Mouse (Mus musculus) midbrain, embryonic 14.5 days (tissue): Measurements from ENCODE around the gene 1700042G07Rik. TPM values are rescaled to one million over a fixed set of nuclear protein-coding genes. Genes with fewer than 3 reads are reported as not detected.
"Not testable (repeated sequence)": the region's sequence is repeated elsewhere in the genome, so short reads cannot be mapped to it uniquely, and the experiment has no call there.

Experiments
- ATAC-seq: fragments of 200-750 bp; cut with Nextera tagmentation; 2 replicates; pipeline ENCODE4 v1.8.0; 2017; ENCODE audit warnings: moderate number of reproducible peaks, moderate library complexity; ENCODE audit not compliant: low FRiP score, low TSS enrichment
- DNase-seq: peaks from one replicate; pipeline ENCODE4 v3.0.0-alpha.2; 2015
- H3K27ac ChIP-seq: fragments of 300-500 bp; sonication (generic); replicated peaks from 2 replicates; pipeline ENCODE4 v1.5.1; 2014; ENCODE audit warnings: mild to moderate bottlenecking, low read depth, low read length, moderate library complexity
- H3K27me3 ChIP-seq: fragments of 300-500 bp; sonication (generic); 2 replicates; pipeline ENCODE4 v1.6.1; 2014; ENCODE audit warnings: low read length, control low read depth, mixed read lengths; ENCODE audit not compliant: control insufficient read depth, insufficient read depth
- H3K36me3 ChIP-seq: fragments of 300-500 bp; sonication (generic); 2 replicates; pipeline ENCODE4 v1.6.1; 2014; ENCODE audit warnings: low read length, control low read depth; ENCODE audit not compliant: control insufficient read depth, insufficient read depth
- H3K4me1 ChIP-seq: fragments of 300-500 bp; sonication (generic); 2 replicates; pipeline ENCODE4 v1.6.1; 2014; ENCODE audit warnings: mild to moderate bottlenecking, antibody characterized with exemption, low read length, control low read depth; ENCODE audit not compliant: control insufficient read depth, insufficient read depth
- H3K4me2 ChIP-seq: fragments of 300-500 bp; sonication (generic); 2 replicates; pipeline ENCODE4 v1.6.1; 2014; ENCODE audit warnings: mild to moderate bottlenecking, low read length, moderate library complexity
- H3K4me3 ChIP-seq: fragments of 300-500 bp; sonication (generic); replicated peaks from 2 replicates; pipeline ENCODE4 v1.5.1; 2014; ENCODE audit warnings: low read depth, low read length
- H3K9ac ChIP-seq: fragments of 300-500 bp; sonication (generic); replicated peaks from 2 replicates; pipeline ENCODE4 v1.6.1; 2014; ENCODE audit warnings: mild to moderate bottlenecking, low read length, moderate library complexity
- H3K9me3 ChIP-seq: fragments of 300-500 bp; sonication (generic); 2 replicates; pipeline ENCODE4 v1.6.1; 2016; ENCODE audit warnings: low read length, control low read depth, mixed read lengths; ENCODE audit not compliant: control insufficient read depth
- WGBS: fragments of 180-500 bp; shearing (Covaris S2); extraction: QIAGEN DNeasy Blood & Tissue Kit; methylation state at CpG from one replicate; pipeline ENCODE4 v1.1.7; 2014; 5-methylcytosine and 5-hydroxymethylcytosine counted together
- polyA plus RNA-seq: library from polyadenylated mRNA; unstranded; fragments of >200 nt; fragmentation: Nextera tagmentation; extraction: Ambion mirVana; gene quantifications from 2 replicates; pipeline ENCODE4 v1.2.1, GENCODE M21; 2014

The 1700042G07Rik gene
- polyA plus RNA-seq, 1 experiment from 2014 or later, result not detected

GRCm38 (mm10) chr4:116215895-116216605 lies 42.9 kb downstream of the 1700042G07Rik start:
- H3K4me1 ChIP-seq, result peaks cover 8% of the 10 kb centered on the region
- no peak for ATAC-seq
- H3K4me2 ChIP-seq, result no peak overlapping the region
- no peak overlapping the region for H3K9ac ChIP-seq
- no peaks in the 10 kb centered on the region for H3K36me3 ChIP-seq
- WGBS, result 93% methylated on average over 2 of the region's 2 CpGs
- no peak for DNase-seq
- no peak overlapping the region for H3K27ac ChIP-seq
- H3K9me3 ChIP-seq, result no peaks in the 10 kb centered on the region
- no peak overlapping the region for H3K4me3 ChIP-seq
- no peaks in the 10 kb centered on the region for H3K27me3 ChIP-seq

GRCm38 (mm10) chr4:116217046-116217445 lies 43.9 kb downstream of the 1700042G07Rik start:
- Histone ChIP-seq H3K4me3 (no peak overlapping the region), H3K4me1 (peaks cover 8% of the 10 kb centered on the region), H3K9me3 (no peaks in the 10 kb centered on the region), H3K9ac (no peak overlapping the region), H3K27me3 (no peaks in the 10 kb centered on the region), H3K4me2 (no peak overlapping the region), H3K36me3 (no peaks in the 10 kb centered on the region), H3K27ac (no peak overlapping the region)
- 77% methylated on average over 2 of the region's 2 CpGs for WGBS
- ATAC-seq, result no peak
- DNase-seq, result peak; percentile 11

- DNase-seq, H3K4me2 ChIP-seq, H3K36me3 ChIP-seq, H3K4me1 ChIP-seq, H3K9ac ChIP-seq, H3K9me3 ChIP-seq, H3K4me3 ChIP-seq, ATAC-seq, H3K27me3 ChIP-seq, H3K27ac ChIP-seq: not testable (repeated sequence)
- WGBS, result 82% methylated on average over 1 of the region's 1 CpGs
Measured at GRCm38 (mm10) chr4:116217661-116218060, 44.5 kb downstream of the 1700042G07Rik start.

GRCm38 (mm10) chr4:116219056-116219455 lies 45.9 kb downstream of the 1700042G07Rik start:
- no peaks in the 10 kb centered on the region for H3K9me3 ChIP-seq
- DNase-seq (no peak), ATAC-seq (no peak)
- H3K36me3 ChIP-seq, result no peaks in the 10 kb centered on the region
- H3K9ac ChIP-seq, result no peak overlapping the region
- H3K4me3 ChIP-seq, result no peak overlapping the region
- no peaks in the 10 kb centered on the region for H3K27me3 ChIP-seq
- no peak overlapping the region for H3K27ac ChIP-seq
- peaks cover 8% of the 10 kb centered on the region for H3K4me1 ChIP-seq
- no peak overlapping the region for H3K4me2 ChIP-seq
- WGBS, result 98% methylated on average over 1 of the region's 1 CpGs

GRCm38 (mm10) chr4:116220071-116220650 lies 47.0 kb downstream of the 1700042G07Rik start:
- H3K27ac ChIP-seq, result peak overlapping the region; percentile 100
- peak overlapping the region; percentile 88 for H3K9ac ChIP-seq
- WGBS, result 2% methylated on average over 6 of the region's 6 CpGs
- peak overlapping the region; percentile 68 for H3K4me2 ChIP-seq
- no peaks in the 10 kb centered on the region for H3K27me3 ChIP-seq
- peak overlapping the region; percentile 52 for H3K4me3 ChIP-seq
- DNase-seq (peak; percentile 55), ATAC-seq (no peak)
- H3K9me3 ChIP-seq, result no peaks in the 10 kb centered on the region
- peaks cover 9% of the 10 kb centered on the region for H3K4me1 ChIP-seq
- H3K36me3 ChIP-seq, result no peaks in the 10 kb centered on the region

- ATAC-seq (no peak), DNase-seq (no peak)
- Histone ChIP-seq H3K4me3 (peak overlapping the region; percentile 52), H3K4me1 (peaks cover 12% of the 10 kb centered on the region), H3K9ac (peak overlapping the region; percentile 88), H3K36me3 (no peaks in the 10 kb centered on the region), H3K27ac (peak overlapping the region; percentile 100), H3K4me2 (peak overlapping the region; percentile 68), H3K9me3 (no peaks in the 10 kb centered on the region), H3K27me3 (no peaks in the 10 kb centered on the region)
- WGBS, result under 1% methylated on average over 26 of the region's 26 CpGs
Measured at GRCm38 (mm10) chr4:116220780-116221139, 47.6 kb downstream of the 1700042G07Rik start.

- under 1% methylated on average over 53 of the region's 53 CpGs for WGBS
- Histone ChIP-seq H3K9me3 (no peaks in the 10 kb centered on the region), H3K9ac (peak within 1 kb of the TSS; percentile 93), H3K27me3 (no peaks in the 10 kb centered on the region), H3K4me3 (peak within 1 kb of the TSS; percentile 52), H3K4me2 (peak within 1 kb of the TSS; percentile 68), H3K4me1 (peaks cover 14% of the 10 kb centered on the region), H3K36me3 (no peaks in the 10 kb centered on the region), H3K27ac (peak within 1 kb of the TSS; percentile 100)
- DNase-seq (peak; percentile 99), ATAC-seq (peak; percentile 99)
Measured at GRCm38 (mm10) chr4:116221140-116221851, 48.1 kb downstream of the 1700042G07Rik start, which contains the start of gene Pik3r3. Gene Pik3r3 (plus strand): TSS chr4:116221618.

- under 1% methylated on average over 23 of the region's 23 CpGs for WGBS
- Histone ChIP-seq H3K27me3 (no peaks in the 10 kb centered on the region), H3K27ac (peak overlapping the region; percentile 100), H3K4me2 (peak overlapping the region; percentile 59), H3K9ac (peak overlapping the region; percentile 93), H3K4me3 (peak overlapping the region; percentile 52), H3K4me1 (peaks cover 14% of the 10 kb centered on the region), H3K36me3 (no peaks in the 10 kb centered on the region), H3K9me3 (no peaks in the 10 kb centered on the region)
- ATAC-seq, result no peak
- peak; percentile 68 for DNase-seq
Measured at GRCm38 (mm10) chr4:116221996-116222842, 49.0 kb downstream of the 1700042G07Rik start.
